Mouse (Mus musculus): ENCODE measurements around the gene Sema4d.
"Not testable (repeated sequence)": the region's sequence is repeated elsewhere in the genome, so short reads cannot be mapped to it uniquely, and the experiment has no call there.

The Sema4d gene

GRCm38 (mm10) chr13:51793425-51793891, at the start of gene Sema4d:
TSS of gene Sema4d (minus strand) at chr13:51793747.
- DNase-seq (ENCODE audit: low spot score) = peak; percentile 57

DNA sequence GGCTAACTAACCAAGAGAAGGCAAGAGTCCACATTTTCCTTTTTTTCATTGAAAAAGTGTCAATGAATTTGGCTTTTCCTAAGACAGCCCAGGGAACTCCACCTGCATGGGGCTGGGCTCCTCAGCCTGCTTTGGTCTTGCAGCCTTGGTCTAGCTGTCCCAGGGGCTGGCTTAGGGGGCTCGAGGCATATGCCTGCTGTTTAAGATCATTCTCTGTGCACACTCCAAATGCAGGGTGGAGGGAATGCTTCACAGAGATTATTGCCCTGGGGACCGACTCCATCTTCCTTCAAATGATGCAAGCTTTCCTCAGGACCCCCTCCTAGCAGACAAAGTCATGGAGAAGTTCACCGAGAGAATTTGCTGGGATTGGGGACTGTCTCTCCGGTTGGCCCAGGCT, 49.8 kb upstream of the Sema4d start:
- DNase-seq (ENCODE audit: low spot score) = no peak

- DNase-seq (ENCODE audit: low spot score) = no peak
Measured at GRCm38 (mm10) chr13:51842773-51843172, 49.2 kb upstream of the Sema4d start.

DNA sequence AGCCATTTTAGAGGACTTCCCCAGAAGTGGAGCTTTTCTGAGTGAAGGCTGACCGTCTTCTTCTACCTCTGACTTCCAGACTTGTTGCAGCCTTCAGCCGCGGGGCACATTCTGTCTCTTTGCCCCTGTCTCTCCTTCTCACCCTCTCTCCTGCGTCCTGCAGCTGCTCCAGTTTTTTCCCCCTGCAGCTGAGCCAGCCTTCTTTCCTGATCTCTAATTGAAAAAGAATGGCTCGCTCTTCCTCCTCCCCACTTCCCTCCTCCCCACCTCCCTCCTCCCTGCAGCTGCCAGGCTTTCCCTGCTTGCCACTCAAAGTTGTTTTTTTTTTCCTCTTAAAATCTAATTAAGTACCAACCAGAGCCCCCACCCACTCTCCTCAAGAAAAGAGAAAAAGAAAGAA, 48.6 kb upstream of the Sema4d start:
- DNase-seq (ENCODE audit: low spot score) = no peak

DNA sequence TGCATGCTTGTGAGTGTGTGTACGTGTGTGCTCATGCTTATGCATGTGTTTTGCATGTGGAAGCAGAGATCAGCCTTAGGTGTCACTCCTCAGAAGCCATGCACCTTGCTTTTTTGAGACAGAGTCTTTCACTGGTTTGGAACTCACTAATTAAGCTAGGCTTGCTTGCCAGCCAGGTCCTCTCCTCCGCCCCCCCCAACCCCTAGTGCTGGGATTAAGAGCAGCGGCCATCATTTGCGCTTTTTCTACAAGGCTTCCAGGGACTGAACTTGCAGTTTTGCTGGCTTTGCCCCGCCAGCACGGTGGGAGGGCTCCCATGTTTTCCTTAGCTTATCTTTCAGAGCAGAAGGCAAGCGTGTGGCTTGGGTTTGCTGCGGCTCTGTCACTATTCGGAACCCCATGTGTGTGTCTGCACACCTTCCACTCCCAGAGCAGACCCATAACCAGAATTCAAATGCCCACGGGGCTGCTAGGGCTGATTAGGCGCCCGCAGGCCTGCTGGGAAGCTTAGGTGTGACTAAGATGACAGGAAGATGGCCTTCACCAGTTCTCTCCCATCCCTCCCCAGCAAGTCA, 48.1 kb upstream of the Sema4d start:
- no peak for DNase-seq (ENCODE audit: low spot score)

GRCm38 (mm10) chr13:51840702-51841101, 47.2 kb upstream of the Sema4d start:
- no peak for DNase-seq (ENCODE audit: low spot score)

DNA sequence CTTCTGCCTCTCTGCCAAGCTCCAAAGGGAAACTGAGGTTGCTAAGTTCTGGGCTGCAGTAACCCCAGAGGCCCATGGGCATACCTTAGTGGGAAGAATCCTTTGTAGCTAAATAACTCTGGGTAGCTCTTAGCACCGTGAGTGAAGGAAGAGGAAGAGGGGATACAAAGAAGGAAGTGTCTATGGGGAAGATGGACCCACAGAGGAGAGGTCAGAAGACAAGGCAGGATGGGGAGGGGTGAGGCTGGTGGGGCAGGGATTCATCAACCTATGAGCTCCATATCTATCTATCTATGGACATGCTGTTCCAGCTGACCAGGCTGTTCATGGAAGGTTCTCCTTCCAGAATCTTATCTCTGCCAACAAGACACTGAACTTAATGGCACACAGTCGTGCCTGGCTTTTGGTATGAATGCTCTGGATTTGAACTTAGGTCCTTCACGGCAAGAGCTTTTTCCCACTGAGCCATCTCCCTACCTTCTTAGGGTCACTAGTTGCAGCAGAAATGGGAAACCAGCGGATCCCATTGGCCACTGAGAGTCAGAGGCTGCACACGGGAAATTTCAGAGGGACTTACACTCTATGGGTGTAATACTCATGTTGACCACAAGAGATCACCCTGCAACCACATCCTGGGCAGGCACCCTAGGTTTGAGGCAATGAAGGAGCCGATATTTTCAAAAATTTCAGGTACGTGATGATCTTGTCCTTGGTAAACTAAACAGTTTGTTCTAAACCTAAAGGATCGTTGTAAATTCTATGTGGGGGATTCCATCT, 45.9 kb upstream of the Sema4d start:
- no peak for DNase-seq (ENCODE audit: low spot score)

DNA sequence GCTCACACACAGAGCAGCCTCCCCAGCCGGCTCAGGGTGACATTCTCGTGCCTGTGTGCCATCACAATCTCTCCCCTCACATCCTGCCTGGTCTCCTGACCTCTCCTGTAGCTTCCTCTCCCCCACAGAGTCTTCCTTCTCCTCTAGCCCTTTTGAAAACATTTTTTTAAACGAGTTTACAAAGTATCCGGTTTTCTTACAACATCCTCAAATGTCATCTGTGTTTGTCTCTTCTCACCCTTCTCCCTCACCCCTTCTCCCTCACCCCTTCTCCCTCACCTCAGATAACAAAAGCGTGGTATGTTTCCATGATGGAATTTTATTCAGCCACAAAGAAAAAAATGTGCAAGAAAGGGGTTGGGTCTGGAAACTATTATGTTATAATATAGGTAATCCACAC, 43.9 kb upstream of the Sema4d start:
- DNase-seq (ENCODE audit: low spot score) = no peak

GRCm38 (mm10) chr13:51835208-51835607, 41.7 kb upstream of the Sema4d start:
- DNase-seq (ENCODE audit: low spot score) = not testable (repeated sequence)

GRCm38 (mm10) chr13:51834520-51834919, 41.0 kb upstream of the Sema4d start:
- DNase-seq (ENCODE audit: low spot score) = no peak

GRCm38 (mm10) chr13:51834024-51834423, 40.5 kb upstream of the Sema4d start:
- DNase-seq (ENCODE audit: low spot score) = not testable (repeated sequence)

DNA sequence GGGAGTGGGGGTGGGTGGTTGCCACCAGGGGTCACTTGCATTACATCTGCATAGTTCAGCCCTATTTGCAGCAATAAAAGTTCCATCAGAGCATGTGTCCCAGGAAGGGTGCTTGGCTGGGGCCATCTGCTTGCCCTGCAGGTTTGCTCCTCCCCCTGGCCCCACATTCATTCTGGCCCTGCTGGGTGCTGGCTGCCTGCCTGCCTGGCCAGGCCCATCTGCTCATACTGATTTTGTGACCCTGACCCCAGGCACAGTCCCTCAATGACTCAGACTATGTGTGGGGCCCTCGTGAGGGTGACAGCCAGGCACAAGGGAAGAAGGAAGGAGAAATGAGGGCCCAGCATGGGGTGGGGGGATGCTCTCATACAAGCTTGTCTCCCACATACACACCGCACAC, 40.1 kb upstream of the Sema4d start:
- DNase-seq (ENCODE audit: low spot score) = no peak

DNA sequence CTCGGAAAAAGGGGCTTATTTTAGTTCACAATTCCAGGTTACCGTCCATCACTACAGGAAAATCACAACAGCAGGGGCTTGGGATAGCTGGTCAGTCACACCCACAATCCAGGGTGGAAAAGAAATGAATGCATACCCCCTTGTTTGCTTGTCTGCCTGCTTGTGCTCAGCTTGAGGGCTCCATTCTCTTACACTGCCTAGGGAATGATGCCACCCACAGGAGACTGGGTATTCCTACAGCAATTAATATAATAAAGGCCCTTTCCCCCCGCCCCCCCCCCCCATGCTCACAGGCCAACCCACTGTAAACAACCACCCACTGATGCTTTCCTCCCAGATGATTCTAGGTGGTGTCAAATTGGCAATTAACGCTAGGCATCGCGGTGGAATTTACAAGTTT, 38.9 kb upstream of the Sema4d start:
- no peak for DNase-seq (ENCODE audit: low spot score)

- no peak for DNase-seq (ENCODE audit: low spot score)
Measured at GRCm38 (mm10) chr13:51830744-51831450, 37.4 kb upstream of the Sema4d start.

DNA sequence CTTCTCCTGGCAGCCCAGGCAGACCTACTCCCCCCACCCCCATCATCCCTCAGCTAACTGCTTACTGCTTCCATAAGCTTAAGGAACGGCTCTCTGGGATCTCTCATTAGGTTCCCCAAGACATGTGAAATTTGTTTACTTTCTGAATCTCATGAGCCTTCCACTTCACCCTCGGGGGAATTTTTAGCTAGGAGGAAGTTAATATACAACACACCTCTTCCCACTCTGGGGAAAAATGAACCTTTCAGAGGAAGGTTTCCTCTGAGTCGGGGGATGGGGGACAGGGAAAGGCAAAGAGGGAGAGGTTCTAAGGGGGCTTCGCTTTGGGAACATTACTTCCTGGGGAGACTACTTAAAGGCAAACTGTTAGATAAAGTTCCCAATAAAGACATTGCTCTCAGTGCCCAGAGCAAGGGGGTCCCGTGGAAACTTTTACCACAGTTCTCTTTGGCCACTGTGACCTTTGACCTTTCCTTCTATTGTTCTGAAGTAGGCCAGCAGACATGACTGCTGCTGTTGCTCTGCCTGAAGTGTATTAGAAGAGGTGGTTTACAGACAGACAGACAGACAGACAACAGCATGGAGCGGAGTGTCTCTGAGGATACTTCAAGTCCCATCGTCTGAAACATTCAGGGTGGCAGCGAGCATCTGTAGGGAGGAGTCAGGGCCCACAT, 30.4 kb upstream of the Sema4d start:
- DNase-seq (ENCODE audit: low spot score) = no peak

- DNase-seq (ENCODE audit: low spot score) = no peak
Measured at GRCm38 (mm10) chr13:51821988-51822387, 28.4 kb upstream of the Sema4d start.

GRCm38 (mm10) chr13:51819351-51819750, 25.8 kb upstream of the Sema4d start:
- DNase-seq (ENCODE audit: low spot score) = no peak

- DNase-seq (ENCODE audit: low spot score) = no peak
Measured at GRCm38 (mm10) chr13:51818944-51819326, 25.4 kb upstream of the Sema4d start.

DNA sequence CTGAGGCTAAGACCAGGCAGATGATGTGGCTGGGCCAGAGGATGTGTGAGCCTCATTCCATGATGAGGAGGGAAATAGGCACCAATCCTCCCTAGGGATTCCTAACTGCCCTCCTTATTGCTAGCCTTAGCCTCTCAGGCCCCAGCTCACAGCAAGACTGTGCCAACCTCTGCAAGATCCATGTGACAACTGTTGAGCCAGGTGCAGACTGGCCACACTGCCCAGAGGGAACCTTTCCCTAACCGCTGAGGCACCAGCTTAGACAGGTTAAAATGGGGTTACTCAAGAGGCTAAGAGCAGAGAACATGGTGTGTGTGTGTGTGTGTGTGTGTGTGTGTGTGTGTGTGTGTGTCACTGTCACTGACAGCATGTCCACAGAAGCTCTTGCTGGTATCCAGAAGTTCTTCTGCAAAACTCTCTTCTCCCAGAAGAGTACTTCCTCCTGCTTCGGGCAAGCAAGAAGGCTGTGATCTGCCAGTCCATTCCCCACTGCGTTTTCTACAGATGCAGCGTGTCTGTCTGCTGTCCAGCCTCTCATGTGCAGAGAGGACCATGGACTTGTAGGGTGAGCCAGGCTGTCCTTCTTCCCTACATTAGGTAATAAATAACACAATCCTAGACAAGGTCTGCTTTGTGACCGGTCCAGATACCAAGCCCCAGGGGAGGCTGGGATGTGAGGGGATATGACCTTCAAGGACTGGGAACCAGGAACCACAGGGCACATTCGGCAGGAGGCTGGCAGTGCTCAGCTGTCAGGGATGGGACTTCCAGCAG, 24.8 kb upstream of the Sema4d start:
- no peak for DNase-seq (ENCODE audit: low spot score)

DNA sequence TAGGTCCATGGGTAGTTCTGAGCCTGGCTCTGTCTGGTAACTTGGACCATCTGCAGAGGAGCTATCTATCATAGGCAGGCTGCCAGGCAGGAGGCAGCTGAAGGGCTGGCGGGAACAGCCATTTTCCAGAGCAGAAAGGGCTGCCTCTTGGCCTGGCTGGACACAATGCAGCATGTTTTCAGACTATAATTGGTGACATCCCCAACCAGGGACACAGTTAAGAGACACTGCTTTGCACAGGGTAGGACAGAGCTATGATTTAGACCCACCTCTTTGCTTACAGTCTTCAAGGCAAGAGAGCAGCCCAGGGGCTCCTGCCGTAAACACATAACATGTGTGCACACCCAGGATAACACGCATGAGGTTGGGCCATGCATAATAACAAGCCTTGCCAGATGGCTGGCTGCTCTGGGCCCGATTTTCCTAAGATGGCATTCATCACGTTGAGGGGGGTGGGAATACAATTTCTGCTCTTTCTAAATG, 23.1 kb upstream of the Sema4d start:
- DNase-seq (ENCODE audit: low spot score) = no peak

DNA sequence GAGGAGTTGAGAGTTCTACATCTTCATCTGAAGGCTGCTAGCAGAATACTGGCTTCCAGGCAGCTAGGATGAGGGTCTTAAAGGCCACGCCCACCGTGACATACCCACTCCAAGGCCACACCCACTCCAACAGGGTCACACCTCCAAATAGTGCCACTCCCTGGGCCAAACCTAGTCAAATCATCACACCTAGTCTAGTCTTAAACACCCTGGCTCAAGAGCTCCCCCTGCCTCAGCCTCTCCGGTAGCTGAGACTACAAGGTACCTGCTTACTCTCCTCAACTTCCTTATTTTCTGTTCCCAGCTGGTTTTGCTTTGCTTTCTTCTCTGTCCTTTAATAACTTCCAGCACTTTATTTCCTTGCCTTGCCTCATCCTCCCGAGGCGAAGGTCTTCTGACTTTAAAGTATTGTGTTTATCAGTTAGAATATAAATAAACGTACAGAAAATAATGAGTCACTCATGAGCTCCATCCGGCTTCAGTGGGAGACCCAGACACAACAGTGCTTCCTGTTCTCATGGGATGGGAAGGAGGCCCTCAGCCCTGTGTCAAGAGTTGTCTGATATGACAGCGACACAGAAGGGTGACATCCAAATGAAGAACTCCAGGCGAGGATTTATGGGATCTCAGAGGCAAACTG, 22.4 kb upstream of the Sema4d start:
- no peak for DNase-seq (ENCODE audit: low spot score)
